In the genomic region with DNA sequence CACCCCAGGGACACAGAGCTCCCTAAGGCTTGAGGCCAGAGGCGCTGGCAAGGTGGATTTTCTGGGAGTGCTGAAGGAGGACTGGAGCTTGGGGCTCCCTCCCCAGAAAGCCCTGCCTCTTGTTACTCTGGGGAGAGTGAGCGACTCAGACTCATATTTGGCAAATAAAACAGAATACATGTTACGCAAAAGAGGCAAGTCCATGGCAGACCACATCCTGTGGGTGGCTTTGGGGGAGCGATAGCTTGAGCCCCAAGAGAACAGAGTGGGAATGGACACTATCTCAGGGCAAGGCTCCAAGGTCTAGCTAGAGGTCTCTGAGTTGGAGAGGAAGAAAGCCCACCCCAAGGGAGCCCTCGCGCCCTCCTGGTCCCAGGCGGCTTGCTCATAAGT, we compare ENCODE assay signal across 10 mouse cellular contexts. TPM values are rescaled to one million over a fixed set of nuclear protein-coding genes. Genes with fewer than 3 reads are reported as not detected.
A peak's percentile ranks its signal among the peaks of the same experiment; 100 is the strongest.
DNase-seq lines count a peak whose midpoint lies in the region; ATAC-seq and TF ChIP-seq lines count a peak whose summit lies in the region.
"Had no signal": no experiment of that assay in that cellular context is flagged by ENCODE, and none has a peak within 500 bp of the region (broad histone marks: within the 10 kb centered on the region; RNA-seq: fewer than 3 reads in every experiment).

No protein-coding gene starts in this region.

- no peak for TF ChIP-seq CTCF in kidney, postnatal 0 days (IDR thresholded peaks at IDR 0.05; ENCODE audit: low read depth)

- 63% methylated on average over 7 of the region's 7 CpGs for WGBS in embryonic facial prominence, embryonic 13.5 days
- 77% methylated on average over 7 of the region's 7 CpGs for WGBS in kidney, postnatal 0 days
- 74% methylated on average over 7 of the region's 7 CpGs for WGBS in stomach, embryonic 14.5 days

- no peak overlapping the region for H3K4me3 ChIP-seq in embryonic facial prominence, embryonic 13.5 days
- H3K4me3 ChIP-seq in kidney, postnatal 0 days (replicated peaks; ENCODE audit: low read depth, low read length), result no peak overlapping the region
- H3K4me3 ChIP-seq in stomach, embryonic 14.5 days (ENCODE audit: low read depth, low read length), result no peak overlapping the region

- H3K27me3 ChIP-seq in embryonic facial prominence, embryonic 13.5 days, result peaks cover 23% of the 10 kb centered on the region
- no peaks in the 10 kb centered on the region for H3K27me3 ChIP-seq in kidney, postnatal 0 days (ENCODE audit: insufficient read depth, low read length)
- H3K27me3 ChIP-seq in stomach, embryonic 14.5 days (ENCODE audit: control insufficient read depth, insufficient read depth, low read length), result no peaks in the 10 kb centered on the region

- peak; percentile 46 to 48 for DNase-seq in spleen, adult 18-20 months
- DNase-seq in spleen, postnatal 4 days (ENCODE audit: low spot score in 2 of 2), result no peak
- DNase-seq in kidney, postnatal 0 days (ENCODE audit: low spot score), result no peak
- no peak for DNase-seq in adrenal gland, adult 2 months
- DNase-seq in right cerebral cortex, postnatal 14 days, result no peak
- DNase-seq: forebrain, postnatal 0 days had no signal

- peaks cover 44% of the 10 kb centered on the region for H3K4me1 ChIP-seq in embryonic facial prominence, embryonic 13.5 days
- peaks cover 27% of the 10 kb centered on the region for H3K4me1 ChIP-seq in kidney, postnatal 0 days (replicated peaks; ENCODE audit: insufficient read depth, low read length)
- H3K4me1 ChIP-seq in stomach, embryonic 14.5 days (ENCODE audit: control insufficient read depth, insufficient read depth, low read length), result peaks cover 27% of the 10 kb centered on the region

- H3K4me2 ChIP-seq in embryonic facial prominence, embryonic 13.5 days, result no peak overlapping the region
- H3K4me2 ChIP-seq in kidney, postnatal 0 days (ENCODE audit: low read length), result peak overlapping the region; percentile 6; the same call in 1 of the 2 replicates
- H3K4me2 ChIP-seq in stomach, embryonic 14.5 days (replicated peaks; ENCODE audit: low read depth, low read length), result no peak overlapping the region

- no peaks in the 10 kb centered on the region for H3K9me3 ChIP-seq in embryonic facial prominence, embryonic 13.5 days
- H3K9me3 ChIP-seq in kidney, postnatal 0 days (replicated peaks; ENCODE audit: low read length), result no peaks in the 10 kb centered on the region
- H3K9me3 ChIP-seq in stomach, embryonic 14.5 days (ENCODE audit: control insufficient read depth, low read depth, low read length), result no peaks in the 10 kb centered on the region

- H3K27ac ChIP-seq in embryonic facial prominence, embryonic 13.5 days, result peak overlapping the region; percentile 16; the same call in 1 of the 2 replicates
- peak overlapping the region; percentile 65; the same call in 1 of the 2 replicates for H3K27ac ChIP-seq in kidney, postnatal 0 days
- peak overlapping the region; percentile 48; the same call in 1 of the 2 replicates for H3K27ac ChIP-seq in stomach, embryonic 14.5 days (ENCODE audit: low read length)

- ATAC-seq in embryonic facial prominence, embryonic 13.5 days (ENCODE audit: insufficient number of reproducible peaks, insufficient read depth, low FRiP score, low TSS enrichment, low read depth), result no peak
- ATAC-seq in kidney, postnatal 0 days (replicated peaks; ENCODE audit: low FRiP score, low read depth), result no peak
- ATAC-seq in stomach, embryonic 14.5 days (ENCODE audit: insufficient number of reproducible peaks, insufficient read depth, low FRiP score, low read depth), result no peak
- ATAC-seq in erythroid progenitor cell, adult 5-6 weeks (replicated peaks; ENCODE audit: low FRiP score, poor library complexity, severe bottlenecking), result no peak
- ATAC-seq: forebrain, postnatal 0 days had no signal

- peaks cover 17% of the 10 kb centered on the region; the same call in 1 of the 2 replicates for H3K36me3 ChIP-seq in embryonic facial prominence, embryonic 13.5 days
- H3K36me3 ChIP-seq in kidney, postnatal 0 days (ENCODE audit: insufficient read depth, low read length), result peaks cover 4% of the 10 kb centered on the region; the same call in 1 of the 2 replicates
- H3K36me3 ChIP-seq in stomach, embryonic 14.5 days (ENCODE audit: control insufficient read depth, insufficient read depth, low read length), result peaks cover 3% of the 10 kb centered on the region; the same call in 1 of the 2 replicates

- peak overlapping the region; percentile 46; the same call in 1 of the 2 replicates for H3K9ac ChIP-seq in embryonic facial prominence, embryonic 13.5 days
- no peak overlapping the region for H3K9ac ChIP-seq in kidney, postnatal 0 days (ENCODE audit: low read depth, low read length)
- no peak overlapping the region for H3K9ac ChIP-seq in stomach, embryonic 14.5 days (replicated peaks; ENCODE audit: low read depth, low read length)
- H3K9ac ChIP-seq: forebrain, postnatal 0 days had no signal

RNA-seq across cellular contexts. Expression of a gene that starts 4.4 kb away (rescaled TPM):
- polyA plus RNA-seq in embryonic facial prominence, embryonic 13.5 days (2015; fragmentation: Nextera tagmentation; extraction: Ambion mirVana), result 0.70 and 0.80 TPM in 2 replicates
- 0.59 and 0.78 TPM in 2 replicates for polyA plus RNA-seq in kidney, postnatal 0 days (2015; fragmentation: Nextera tagmentation; extraction: Ambion mirVana)
- 1.1 and 1.2 TPM in 2 replicates for polyA plus RNA-seq in stomach, embryonic 14.5 days (2014; fragmentation: Nextera tagmentation; extraction: Ambion mirVana)
- total RNA-seq in adrenal gland, adult 2 months (2021), result 1 to 10 TPM; 6.0 to 7.0 TPM
- polyA plus RNA-seq in adrenal gland, adult 2 months (2012; rRNA removed), result 7.8 and 8.9 TPM in 2 replicates
- total RNA-seq in erythroid progenitor cell, adult 5-6 weeks (2015; ENCODE audit: low replicate concordance), result 0.42 and 2.5 TPM in 2 replicates
- 0.45 TPM in 1 of 2 replicates, not detected in the other for total RNA-seq in erythroid progenitor cell, adult 5-6 weeks (2017; ENCODE audit: low replicate concordance)
- total RNA-seq: forebrain, postnatal 0 days had no signal

RNA-seq across cellular contexts. Expression of a gene that starts 38.3 kb away (rescaled TPM):
- 71.2 and 79.9 TPM in 2 replicates for polyA plus RNA-seq in embryonic facial prominence, embryonic 13.5 days (2015; fragmentation: Nextera tagmentation; extraction: Ambion mirVana)
- polyA plus RNA-seq in kidney, postnatal 0 days (2015; fragmentation: Nextera tagmentation; extraction: Ambion mirVana), result 49.5 and 50.8 TPM in 2 replicates
- polyA plus RNA-seq in stomach, embryonic 14.5 days (2014; fragmentation: Nextera tagmentation; extraction: Ambion mirVana), result 69.2 and 71.1 TPM in 2 replicates
- total RNA-seq in adrenal gland, adult 2 months (2021), result 10 to 100 TPM; 29.9 to 30.6 TPM
- 4.3 and 6.4 TPM in 2 replicates for polyA plus RNA-seq in adrenal gland, adult 2 months (2012; rRNA removed)
- 27.0 and 66.7 TPM in 2 replicates for total RNA-seq in erythroid progenitor cell, adult 5-6 weeks (2015; ENCODE audit: low replicate concordance)
- 25.7 and 37.1 TPM in 2 replicates for total RNA-seq in erythroid progenitor cell, adult 5-6 weeks (2017; ENCODE audit: low replicate concordance)

RNA-seq across cellular contexts. Expression of a gene that starts 56.8 kb away (rescaled TPM):
- polyA plus RNA-seq in embryonic facial prominence, embryonic 13.5 days (2015; fragmentation: Nextera tagmentation; extraction: Ambion mirVana), result 31.9 and 32.9 TPM in 2 replicates
- 25.2 and 26.0 TPM in 2 replicates for polyA plus RNA-seq in kidney, postnatal 0 days (2015; fragmentation: Nextera tagmentation; extraction: Ambion mirVana)
- 27.7 and 30.1 TPM in 2 replicates for polyA plus RNA-seq in stomach, embryonic 14.5 days (2014; fragmentation: Nextera tagmentation; extraction: Ambion mirVana)
- 10 to 100 TPM; 18.3 to 19.3 TPM for total RNA-seq in adrenal gland, adult 2 months (2021)
- 6.1 TPM in 2 replicates for polyA plus RNA-seq in adrenal gland, adult 2 months (2012; rRNA removed)
- total RNA-seq in erythroid progenitor cell, adult 5-6 weeks (2015; ENCODE audit: low replicate concordance), result 14.8 and 36.5 TPM in 2 replicates
- 19.6 and 21.6 TPM in 2 replicates for total RNA-seq in erythroid progenitor cell, adult 5-6 weeks (2017; ENCODE audit: low replicate concordance)

RNA-seq across cellular contexts. Expression of a gene that starts 57.8 kb away (rescaled TPM):
- polyA plus RNA-seq in embryonic facial prominence, embryonic 13.5 days (2015; fragmentation: Nextera tagmentation; extraction: Ambion mirVana), result 0.12 TPM in 1 of 2 replicates, not detected in the other
- polyA plus RNA-seq in kidney, postnatal 0 days (2015; fragmentation: Nextera tagmentation; extraction: Ambion mirVana), result 0.05 and 0.14 TPM in 2 replicates
- polyA plus RNA-seq in stomach, embryonic 14.5 days (2014; fragmentation: Nextera tagmentation; extraction: Ambion mirVana), result 0.11 and 0.22 TPM in 2 replicates
- not detected for total RNA-seq in adrenal gland, adult 2 months (2021)
- polyA plus RNA-seq in adrenal gland, adult 2 months (2012; rRNA removed), result 0.06 TPM in 1 of 2 replicates, not detected in the other
- total RNA-seq in erythroid progenitor cell, adult 5-6 weeks (2015; ENCODE audit: low replicate concordance), result not detected in 2 replicates
- total RNA-seq in erythroid progenitor cell, adult 5-6 weeks (2017; ENCODE audit: low replicate concordance), result not detected in 2 replicates
- total RNA-seq: adrenal gland, adult 18-20 months had no signal

Comparison
In these comparisons a context has a peak if more than half of its experiments do, and no peak if none do; other contexts are left out.
1. DNase-seq: peak in spleen, adult 18-20 months (2 of 2); none in spleen, postnatal 4 days (0 of 2), kidney, postnatal 0 days (single experiment), adrenal gland, adult 2 months (single experiment) and right cerebral cortex, postnatal 14 days (single experiment).
2. Peak in every context shown above with its lines, with median percentiles within 50 percentile points of each other: H3K27ac ChIP-seq.